Mouse (Mus musculus) lung, postnatal 25 days (tissue): ENCODE measurements around the gene Uqcc1.
A peak's percentile ranks its signal among the peaks of the same experiment; 100 is the strongest.
"Not testable (repeated sequence)": the region's sequence is repeated elsewhere in the genome, so short reads cannot be mapped to it uniquely, and the experiment has no call there.

Experiments
- DNase-seq: peaks from one replicate; pipeline ENCODE4 v3.0.0; 2022; ENCODE audit warnings: low spot score

The Uqcc1 gene

DNA sequence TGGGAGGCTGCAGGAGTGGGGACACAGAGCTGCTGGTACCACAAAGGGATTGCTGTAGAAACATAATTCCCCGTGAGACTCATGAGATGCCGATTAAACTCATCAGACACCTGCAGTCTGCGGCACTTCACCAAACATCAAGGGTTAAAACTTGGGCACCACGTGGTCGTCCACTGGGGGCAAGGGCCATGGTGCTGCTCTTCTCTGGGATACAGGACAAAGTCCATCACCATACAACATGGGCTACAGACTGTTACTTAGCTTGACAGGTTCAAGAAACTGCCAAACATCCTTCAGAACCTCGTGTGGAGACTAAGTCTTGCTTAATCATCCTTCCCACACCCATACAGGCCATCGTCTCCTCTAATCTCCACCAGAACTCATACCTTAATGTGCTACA, 70.0 kb downstream of the Uqcc1 start:
- no peak for DNase-seq

DNA sequence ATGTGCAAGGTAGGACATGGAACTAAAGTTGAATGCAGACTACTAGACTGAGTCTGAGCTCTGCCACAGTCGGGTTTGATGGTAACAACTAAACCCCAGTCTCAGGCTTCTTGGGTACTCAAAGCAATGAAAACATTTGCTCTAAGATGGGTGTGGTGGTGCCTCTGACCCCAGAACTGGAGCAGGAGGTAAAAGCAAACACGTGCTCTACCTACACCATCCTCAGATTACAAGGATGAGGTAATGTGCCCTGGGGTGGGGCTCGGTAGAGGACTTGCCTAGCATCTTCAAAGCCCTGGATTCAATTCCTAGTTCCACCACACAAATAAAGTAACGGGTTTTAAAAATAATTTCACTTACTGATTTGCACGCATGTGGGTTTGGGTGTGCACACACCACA, 77.6 kb downstream of the Uqcc1 start:
- DNase-seq = no peak

DNA sequence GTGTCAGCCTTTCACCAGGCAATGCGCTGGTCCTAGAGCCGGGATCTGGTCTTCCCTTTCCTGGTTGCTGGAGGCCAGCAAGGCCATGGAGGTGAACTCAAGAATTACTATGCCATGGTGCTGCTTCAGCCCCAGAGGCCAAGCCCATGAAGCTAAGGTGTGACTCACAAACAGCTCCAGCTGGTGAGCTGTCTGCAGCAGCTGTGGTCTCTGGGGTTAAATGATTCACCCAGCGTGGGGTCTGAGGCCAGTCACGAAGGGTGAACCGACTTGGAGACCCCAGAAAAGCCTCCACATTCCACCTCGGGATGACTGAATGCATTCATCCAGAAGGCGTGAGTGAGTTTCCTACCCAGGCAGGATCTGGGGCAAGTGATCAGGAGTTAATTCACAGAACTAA, 80.0 kb downstream of the Uqcc1 start:
- DNase-seq = no peak

DNA sequence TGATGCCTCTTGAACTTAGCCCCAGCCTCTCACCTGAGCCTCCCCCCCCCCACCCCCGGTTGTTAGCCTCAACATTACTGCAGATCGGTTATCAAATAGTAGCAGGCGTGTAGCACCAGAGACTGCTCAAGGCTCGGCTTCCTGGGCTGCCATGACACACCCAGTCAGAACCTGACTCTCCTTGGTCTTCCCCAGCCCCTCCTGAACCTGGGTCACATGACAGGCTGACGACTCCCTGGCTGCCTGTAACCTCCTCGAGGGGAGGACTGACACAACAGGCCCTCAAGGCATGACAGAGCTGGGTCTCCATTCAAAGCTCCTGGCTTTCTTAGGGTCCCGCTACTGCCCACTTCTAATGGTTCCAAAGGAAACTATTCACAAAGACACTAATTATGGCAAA, 80.6 kb downstream of the Uqcc1 start:
- no peak for DNase-seq

DNA sequence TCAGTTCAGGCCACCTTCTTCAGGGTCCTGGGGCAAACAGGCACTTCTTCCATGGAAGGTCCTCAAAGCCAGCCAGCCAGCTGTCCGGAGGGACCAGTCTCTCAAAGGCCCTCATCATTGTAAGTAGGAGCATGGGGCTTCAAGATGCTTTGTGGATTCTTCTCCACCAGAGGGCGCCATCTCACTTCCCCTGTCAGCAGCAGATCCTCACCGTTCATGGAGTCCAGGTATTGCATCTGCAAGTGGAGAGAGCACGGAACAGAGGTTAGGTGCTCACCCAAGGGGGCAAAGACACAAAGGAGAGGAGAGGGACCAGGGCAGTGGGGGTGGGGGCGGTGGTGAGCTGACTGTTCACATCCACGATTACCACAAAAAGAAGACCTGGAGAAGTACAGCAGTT, 81.8 kb downstream of the Uqcc1 start:
- peak; percentile 79 for DNase-seq

DNA sequence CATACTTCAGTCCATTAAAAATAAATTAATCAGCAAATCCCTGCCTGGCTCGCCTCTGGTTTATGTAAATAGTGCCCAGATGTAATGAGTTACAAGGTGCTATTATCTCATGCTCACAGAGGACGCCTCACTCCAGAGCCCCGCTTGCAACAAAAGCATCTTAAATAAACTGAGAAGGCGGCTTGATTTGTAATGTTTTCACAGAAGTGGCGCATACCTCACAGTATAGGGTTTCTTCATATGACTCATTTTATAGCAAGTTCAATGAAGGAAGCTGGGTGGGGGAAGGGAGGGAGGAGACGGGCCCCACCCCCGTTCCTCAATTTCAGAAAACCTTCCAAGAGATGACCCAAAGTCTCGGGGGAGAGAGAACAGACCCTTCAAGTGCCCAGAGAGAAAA, 83.2 kb downstream of the Uqcc1 start:
- no peak for DNase-seq

DNA sequence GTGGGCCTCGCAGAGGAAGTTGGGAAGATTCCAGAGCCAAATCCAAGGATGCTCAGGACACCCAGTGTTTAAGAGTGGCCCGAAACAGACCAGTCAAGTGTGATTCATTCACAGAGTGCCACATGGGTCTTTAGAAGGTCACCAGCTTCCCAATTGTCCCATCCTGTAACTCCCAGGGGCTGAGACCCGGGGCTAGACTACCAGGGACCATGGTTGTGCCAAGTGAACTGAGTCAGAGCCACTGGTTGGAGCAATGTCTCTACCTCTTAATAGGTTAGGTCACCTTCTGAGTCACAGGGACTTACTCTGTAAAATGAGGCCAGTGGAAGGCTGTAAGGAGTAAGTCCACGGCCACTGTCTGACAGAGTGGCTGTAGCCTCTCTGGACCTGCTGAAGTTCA, 91.1 kb downstream of the Uqcc1 start:
- DNase-seq = no peak

DNA sequence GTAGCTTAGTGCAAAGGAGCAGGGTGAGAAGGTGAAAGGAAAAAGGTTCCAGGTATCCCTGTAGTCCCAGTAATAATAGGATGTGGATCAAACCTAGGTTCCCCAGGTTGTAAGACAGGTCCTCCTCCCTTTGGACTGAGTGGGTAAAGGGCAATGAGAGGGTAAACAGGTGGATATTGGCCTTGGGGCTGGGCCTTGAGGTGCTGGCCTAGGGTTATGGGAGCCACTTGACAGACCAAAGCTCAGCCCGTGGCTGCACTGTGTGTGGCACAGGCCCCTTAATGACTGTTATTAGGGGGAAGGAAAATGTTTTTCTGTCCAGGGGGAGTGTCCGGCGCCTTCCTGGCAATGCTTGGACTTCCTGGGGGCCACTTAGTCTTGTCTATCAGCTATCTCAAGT, 92.1 kb downstream of the Uqcc1 start:
- no peak for DNase-seq

DNA sequence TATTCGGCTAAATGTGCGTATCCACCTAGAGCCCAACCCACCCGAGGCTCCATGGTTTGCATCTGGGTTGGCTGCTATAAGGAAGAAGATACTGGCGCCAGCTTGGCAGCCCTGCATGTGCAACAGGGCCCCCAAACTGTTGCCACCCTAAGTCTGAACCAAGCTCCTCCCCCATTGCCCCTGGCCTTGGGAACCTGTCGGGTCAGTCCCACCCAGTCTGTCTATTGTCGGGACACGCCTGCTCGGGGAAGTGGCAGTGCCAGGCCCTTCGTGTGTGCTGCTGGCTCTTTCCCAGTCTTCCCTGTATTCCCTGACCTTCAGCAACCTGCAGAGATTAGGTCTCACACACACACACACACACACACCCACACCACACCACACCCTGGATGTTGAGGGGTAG, 95.4 kb downstream of the Uqcc1 start, which contains the start of gene Fam83c:
Gene Fam83c, minus strand, starts transcription at position 123 of the 400 bp plus-strand sequence.
- no peak for DNase-seq

DNA sequence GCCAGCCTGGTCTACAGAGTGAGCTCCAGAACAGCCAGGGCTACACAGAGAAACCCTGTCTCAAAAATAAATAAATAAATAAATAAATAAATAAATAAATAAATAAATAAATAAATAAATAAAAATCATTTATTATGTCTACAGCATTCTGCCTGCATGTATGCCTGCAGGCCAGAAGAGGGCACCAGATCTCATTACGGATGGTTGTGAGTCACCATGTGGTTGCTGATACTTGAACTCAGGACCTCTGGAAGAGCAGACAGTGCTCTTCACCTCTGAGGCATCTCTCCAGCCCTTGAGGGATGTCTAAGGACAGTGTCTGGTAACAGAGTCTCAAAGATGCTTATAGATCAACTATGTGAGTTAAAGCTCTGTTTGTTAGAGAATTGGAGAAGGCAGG, 98.0 kb downstream of the Uqcc1 start:
- DNase-seq = not testable (repeated sequence)

DNA sequence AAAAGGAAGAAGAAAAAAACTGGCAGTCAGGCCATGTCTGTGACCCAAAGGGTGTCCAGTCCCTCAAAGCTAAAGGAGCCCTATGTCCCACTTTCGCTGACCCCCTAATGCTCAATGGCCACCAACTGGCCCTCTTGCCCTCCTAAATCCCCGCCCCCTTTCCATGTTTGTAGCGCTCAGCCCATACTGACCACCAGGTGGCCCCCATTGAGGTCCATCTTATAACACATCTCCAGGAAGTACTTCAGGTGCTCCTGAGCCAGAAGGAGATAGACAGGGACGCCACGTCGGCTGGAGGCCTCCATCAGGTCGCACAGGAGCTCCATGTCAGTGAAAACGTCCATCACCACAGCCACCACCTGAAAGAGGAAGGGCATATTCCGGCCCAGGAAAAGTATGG, 98.8 kb downstream of the Uqcc1 start:
- DNase-seq = no peak

DNA sequence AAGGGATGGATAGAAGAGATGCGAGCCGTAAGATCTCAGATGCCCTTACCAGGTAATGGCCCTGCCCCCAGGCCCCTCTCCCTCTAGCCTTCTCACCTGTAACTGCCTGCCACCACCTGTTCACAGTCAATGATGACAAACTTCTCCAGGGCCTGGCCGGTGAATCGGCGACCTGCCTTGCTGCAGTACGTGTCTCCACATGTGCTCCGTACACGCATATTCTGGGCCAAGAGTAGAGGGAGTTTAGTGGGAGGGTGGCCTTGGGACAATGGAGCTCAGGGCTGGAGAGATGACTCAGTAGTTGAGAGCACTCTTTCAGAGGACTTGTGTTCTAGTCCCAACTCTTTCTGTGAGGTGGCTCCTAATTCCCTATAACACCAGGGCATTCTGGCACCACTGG, 99.3 kb downstream of the Uqcc1 start:
- DNase-seq = no peak

DNA sequence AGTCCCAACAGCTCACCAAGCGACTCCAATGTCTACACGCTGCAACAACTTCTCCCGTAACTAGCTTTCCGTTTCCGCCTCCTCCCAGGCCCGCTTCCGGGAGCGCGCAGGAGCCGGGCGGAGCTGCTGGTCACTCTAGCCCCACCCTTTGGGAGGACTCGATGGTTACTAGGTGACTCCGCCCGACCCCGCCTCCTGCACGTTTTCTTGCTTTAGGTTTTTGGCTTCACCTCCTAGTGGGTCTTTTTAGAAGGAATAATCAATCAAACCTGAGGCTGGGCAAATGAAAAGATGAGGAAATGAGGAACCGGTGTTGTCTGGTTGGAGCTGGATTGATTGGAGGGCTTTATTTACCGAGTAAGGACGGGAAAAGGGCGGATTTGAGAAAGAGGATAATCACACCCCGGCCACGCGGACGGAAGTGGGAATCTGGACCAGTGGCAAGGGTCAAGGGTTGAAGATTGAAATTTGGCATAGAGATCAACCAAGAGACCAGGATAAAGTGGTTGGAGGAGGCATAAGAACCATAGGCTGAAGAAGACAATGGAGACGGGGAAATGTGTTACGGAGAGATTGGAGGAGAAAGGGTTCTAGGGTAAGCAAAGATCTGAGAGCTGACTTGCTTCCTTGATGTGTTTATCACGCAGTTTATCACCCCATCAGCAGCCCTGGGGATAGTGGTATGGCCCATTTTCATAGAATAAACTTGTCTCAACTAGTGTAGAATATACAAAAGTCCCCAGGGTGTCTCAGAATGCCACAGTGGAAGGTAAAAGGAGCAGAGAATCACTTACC, 103.3 kb downstream of the Uqcc1 start, which contains the start of gene Eif6:
Gene Eif6, minus strand, starts transcription at position 296 of the 795 bp plus-strand sequence.
- DNase-seq = peak; percentile 91

DNA sequence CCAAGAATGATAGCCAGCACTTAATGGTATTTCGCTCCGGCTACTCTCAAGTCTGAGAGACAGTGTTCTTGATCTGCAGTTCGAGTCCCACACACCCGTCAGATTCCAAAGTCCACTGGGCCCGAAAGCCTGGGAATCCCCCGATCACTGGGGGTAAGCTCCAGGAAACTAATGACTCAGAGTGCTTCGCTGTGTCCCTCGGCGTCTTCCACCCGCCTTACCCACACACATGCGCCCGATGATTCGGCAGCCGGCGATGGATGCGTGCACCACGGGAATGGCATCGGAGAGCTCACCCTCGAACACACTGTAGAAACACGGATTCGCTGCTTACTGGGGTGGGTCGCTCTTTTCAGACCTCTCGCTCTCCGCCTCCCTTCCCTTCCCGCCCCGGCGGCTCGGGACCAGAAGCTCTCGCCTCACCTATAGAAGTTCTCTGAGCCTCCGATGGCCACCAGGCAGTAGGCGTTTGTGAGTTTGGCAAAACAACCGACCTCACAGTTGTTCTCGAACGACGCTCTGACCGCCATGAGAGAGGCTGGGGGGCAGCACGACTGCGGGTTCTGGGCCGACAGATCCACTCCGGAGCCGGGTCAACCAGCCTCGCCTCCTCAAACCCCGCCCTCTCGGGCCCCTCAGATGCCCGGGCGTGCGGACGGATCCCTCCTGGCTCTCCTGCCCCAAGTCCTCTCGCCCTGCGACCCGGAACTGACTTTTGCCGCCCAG, 104.0 kb downstream of the Uqcc1 start:
- no peak for DNase-seq

DNA sequence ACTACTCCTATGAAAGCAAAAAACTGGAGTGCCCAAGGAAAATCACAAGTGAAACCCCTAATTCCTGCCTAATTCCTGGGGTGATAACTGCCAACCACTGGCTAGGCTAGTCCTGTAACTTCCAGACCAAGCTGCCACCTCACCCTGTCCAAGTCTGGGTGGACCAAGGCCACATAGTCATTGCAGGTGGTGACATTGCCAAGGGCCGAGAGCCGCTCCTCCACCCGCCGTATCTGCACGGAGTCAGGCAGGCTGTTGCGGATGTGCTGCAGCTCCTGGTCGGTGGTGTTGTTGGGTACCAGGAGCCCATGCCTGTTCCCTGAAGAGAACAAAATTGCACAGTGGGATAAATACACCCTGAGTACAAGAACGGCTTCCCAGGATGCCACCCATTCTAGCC, 106.4 kb downstream of the Uqcc1 start:
- DNase-seq = no peak

DNA sequence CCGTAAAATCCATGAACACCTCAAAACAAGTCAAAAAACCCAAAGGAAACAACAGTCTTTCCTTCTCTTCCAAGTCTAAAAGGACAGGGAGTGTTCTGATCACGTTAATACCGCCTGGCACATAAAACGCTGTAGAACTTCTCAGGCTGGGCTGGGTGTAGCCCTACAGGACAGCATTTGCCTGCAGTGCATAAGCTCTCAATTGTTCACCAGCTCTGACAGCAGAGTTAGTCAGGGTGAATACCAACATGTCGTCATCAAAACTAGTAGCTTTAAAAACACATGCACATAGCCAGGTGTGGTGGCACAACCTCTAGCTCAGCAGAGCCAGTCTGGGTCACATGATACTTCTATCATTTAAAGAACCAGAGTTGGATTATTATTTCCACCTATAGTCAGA, 109.3 kb downstream of the Uqcc1 start:
- DNase-seq = no peak

DNA sequence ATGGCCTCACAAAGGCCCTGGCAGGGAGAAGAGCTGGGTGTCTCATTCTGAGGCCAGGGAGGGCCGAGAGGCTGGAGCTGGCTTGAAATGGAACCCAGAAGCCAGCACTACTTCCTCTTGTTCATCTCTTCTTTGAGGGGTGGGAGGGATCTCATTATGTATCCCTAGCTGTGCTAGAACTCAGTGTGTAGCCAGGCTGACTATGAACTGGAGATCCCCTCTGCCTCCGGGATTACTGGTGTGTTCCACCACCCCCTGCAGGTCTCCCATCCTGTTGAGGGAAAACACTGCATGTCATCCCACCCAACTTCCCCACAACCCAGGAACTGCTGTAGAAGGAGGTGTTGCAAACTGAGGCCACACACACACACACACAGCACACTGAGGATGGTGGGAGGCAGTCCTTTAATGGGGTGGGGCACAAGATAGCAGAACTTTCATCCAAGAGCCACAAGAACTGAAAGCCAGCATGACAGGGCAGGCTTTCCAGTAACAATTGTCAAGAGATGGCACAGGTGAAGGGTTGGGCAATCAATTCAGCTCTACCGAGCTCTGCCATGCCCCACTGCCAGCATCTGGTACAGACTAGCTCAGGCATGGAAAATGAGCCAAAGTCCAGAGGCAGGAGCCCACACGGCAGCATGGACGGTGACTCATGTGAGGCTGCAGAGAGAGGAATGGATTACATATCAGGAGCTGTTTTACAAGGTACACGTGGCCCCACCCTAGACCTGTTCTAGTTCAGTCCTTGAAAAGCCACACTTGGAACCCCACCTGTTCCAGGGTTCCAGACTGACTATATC, 110.5 kb downstream of the Uqcc1 start:
- no peak for DNase-seq

DNA sequence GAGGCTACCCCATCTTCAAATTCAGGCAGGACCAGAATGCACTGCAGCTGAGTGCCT, 110.9 kb downstream of the Uqcc1 start, which contains the start of gene BC029722:
Gene BC029722, minus strand, starts transcription at position 35 of the 57 bp plus-strand sequence.
- DNase-seq = no peak

DNA sequence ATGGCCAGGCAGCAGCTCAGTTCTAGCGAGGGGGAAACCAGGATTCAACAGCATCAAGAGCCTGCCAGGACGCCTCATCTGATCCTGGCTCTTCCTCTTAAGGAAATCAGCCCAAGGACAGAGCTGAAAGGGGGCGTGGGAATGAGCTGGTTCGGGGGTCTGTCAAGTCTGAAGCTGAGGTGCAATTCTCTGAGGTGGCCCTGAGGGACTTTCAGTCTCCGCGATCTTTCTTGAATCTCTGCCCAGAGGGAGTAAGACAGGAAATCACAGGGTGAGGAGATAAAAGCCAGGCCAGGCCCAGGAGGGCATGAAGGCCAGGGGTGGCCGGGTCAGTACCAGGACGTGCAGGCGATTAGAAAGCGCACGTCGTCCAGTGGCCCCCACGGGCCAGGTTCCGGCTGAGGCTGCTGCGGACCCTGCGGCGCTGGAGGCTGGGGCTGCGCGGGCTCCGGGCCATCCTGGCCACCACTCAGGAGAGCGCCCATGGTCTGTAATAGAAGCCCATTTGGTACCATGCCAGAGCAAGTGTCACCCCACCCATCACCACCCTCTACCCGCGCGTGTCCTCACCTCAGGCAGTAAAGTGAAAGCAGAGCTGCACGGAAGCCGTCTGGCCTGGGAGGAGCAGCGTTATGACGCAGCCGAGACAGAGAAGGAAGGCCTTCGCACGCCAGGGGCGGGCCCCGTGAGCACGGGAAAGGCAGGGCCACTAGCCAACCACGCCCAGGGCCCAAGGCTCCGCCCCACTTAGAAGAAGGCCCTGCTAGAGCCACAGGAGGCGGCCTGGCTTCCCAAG, 111.3 kb downstream of the Uqcc1 start:
- DNase-seq = peak; percentile 96

DNA sequence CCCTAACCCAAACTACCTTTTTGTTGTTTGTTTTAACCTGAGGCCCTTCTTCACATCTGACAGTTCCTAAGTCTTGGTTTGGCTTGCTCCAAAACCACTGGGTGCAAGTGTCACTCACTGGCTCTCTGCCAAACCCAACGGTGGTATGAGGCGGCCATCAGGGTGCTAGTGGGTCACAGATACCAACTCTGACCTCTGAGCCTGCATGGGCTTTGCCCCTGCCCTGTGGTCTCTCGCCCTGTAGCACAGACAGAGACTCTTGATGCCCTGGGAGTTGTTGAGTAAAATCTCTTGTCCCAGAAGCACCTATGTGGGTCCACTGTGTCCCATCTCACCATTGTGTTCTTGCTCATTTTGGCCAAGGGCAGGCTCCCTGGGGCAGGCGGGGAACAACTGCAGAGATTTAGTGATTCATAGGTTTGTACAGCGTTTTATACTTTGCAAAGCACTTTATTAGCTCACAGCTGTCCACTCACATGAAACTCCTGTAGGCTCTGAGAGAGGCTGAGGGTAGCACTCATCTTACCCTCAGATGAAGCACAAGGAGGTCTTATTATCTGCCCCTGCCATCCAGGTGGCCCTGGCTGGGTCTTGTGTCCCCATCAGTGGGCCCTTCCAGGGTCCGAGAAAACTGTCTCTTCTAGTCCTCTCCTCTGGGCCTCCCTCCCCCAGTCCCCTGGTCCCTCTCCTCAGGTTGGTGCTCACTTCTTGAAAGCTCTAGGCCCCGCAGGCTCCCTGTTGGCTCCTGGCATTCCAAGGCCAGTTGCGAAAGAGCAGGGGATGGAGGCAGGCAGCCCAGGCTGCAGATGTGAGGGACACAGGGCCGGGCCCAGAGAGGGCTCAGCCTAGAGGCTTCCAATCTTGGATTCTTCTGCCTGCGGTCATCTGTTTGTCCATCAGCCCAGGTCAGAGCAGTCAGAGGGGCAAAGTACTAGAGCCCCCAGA, 112.5 kb downstream of the Uqcc1 start:
- DNase-seq = no peak

DNA sequence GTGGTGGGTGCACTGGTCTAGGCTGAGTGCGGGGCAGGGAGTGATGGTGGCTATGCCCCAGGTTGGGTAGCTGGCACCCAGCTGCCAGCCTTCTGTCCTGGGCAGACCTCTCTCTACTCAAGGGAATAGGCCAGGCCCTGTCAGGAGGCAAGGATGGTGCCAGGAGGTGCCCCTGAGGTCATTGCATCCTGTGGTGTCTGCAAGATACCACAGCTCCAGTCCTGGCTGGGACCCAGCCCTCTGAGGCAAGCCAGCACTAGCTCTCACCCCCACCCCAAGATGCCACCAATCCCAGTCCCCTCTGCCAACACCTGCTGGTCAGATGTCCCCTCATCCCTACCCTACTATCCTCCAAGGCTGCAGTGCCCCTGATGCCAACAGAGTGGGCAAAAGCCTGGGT, 113.9 kb downstream of the Uqcc1 start:
- no peak for DNase-seq
